Mouse (Mus musculus): ENCODE data around the gene Trim8.

DNA sequence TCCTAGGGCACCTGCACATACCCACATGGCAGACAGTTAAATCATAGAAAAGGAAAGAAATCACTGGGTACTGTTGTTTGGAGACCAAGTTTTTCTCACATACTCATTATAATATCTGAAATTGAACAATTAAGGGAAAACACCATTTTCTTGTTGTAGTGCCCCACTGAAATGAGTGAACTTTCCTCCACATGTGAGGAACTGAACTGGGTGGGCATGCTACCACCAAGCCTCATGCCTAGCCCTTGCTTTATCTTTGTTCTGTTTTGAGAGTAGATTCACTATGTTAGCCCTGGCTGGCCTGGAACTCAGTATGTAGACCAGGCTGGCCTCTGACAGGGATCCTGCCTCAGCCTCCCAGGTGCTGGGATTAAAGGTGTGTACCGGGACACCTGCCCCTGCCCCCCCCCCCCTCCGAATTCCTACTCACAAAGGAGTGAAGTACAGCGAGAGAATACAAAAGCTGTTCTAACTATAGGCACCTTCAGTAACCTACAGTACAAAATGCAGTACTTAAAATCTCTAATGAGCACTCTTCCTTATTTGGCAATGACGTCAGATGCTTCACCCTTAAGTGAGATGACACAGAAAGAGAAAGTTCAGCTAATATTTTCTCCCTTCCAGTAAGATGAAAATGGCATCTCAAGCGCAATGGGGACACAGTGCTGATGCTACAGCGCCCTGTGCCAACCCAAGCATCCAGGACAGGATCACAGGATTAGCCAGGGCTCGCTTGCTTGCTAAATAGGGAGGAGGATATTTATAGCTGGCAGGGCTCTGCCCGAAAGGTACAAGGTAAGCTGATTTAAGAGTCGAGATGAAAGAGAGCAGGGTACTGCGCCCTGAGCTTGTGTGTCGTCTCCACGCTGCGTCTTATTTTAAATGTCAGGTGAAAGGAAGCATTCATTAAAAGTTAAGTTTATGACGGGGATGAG, 61.3 kb downstream of the Trim8 start:
- no peak for TF ChIP-seq CTCF (IDR thresholded peaks at IDR 0.05; ENCODE audit: low read depth)
- TF ChIP-seq EP300 (IDR thresholded peaks at IDR 0.05; ENCODE audit: low read depth): no peak
